Mouse (Mus musculus): Measurements from ENCODE around the gene Grsf1.

- no peak for TF ChIP-seq CTCF (conservative IDR thresholded peaks at IDR 0.05; ENCODE audit: low read length)
- no peak for TF ChIP-seq POU5F1 (IDR thresholded peaks at IDR 0.05; ENCODE audit: borderline replicate concordance, low read length)
Observed at GRCm38 (mm10) chr5:88683706-88684105, 7.7 kb upstream of the Grsf1 start.
